10 mouse cellular contexts compared by ENCODE assay signal in the genomic region with DNA sequence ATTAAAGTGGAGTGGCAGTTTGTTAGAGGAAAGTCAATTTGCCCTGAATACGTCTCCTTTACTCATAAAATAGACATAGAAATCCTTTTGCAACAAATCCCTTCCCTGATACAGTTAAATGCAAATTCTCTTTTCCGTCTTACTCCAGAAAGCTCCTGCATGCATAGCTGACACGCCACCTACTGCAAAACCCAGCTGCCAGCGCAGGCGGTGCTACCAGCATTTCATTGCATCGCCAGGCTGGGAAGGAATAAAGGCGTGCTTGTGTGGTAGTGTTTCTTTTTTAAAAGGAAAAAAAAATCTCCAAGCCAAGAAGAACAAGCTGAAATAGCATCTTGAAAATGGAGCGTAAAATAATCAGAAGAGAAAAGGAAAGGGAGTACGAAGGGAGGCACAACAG. TPM values are rescaled to one million over a fixed set of nuclear protein-coding genes. Genes with fewer than 3 reads are reported as not detected.
DNase-seq lines count a peak whose midpoint lies in the region; ATAC-seq and TF ChIP-seq lines count a peak whose summit lies in the region.
"Had no signal": no experiment of that assay in that cellular context is flagged by ENCODE, and none has a peak within 500 bp of the region (broad histone marks: within the 10 kb centered on the region; RNA-seq: fewer than 3 reads in every experiment).

No protein-coding gene starts in this region.

- no peak for TF ChIP-seq CTCF in testis, adult 2 months (IDR thresholded peaks at IDR 0.05; ENCODE audit: control insufficient read depth, insufficient read depth, insufficient replicate concordance, low read depth, low read length)
- no peak for TF ChIP-seq CTCF in thymus, adult 2 months (IDR thresholded peaks at IDR 0.05; ENCODE audit: borderline replicate concordance, control insufficient read depth, extremely low read depth, insufficient read depth, low read length, poor library complexity)

- H3K4me2 ChIP-seq in limb, embryonic 14.5 days (replicated peaks; ENCODE audit: low read depth, low read length, severe bottlenecking) = no peak overlapping the region
- H3K4me2 ChIP-seq: heart, embryonic 13.5 days; stomach, embryonic 15.5 days had no signal

- H3K4me1 ChIP-seq in testis, adult 2 months (ENCODE audit: control insufficient read depth, insufficient read depth, low read length) = no peaks in the 10 kb centered on the region
- H3K4me1 ChIP-seq in limb, embryonic 14.5 days (ENCODE audit: control insufficient read depth, insufficient read depth, low read length) = peaks cover 16% of the 10 kb centered on the region
- no peaks in the 10 kb centered on the region for H3K4me1 ChIP-seq in thymus, adult 2 months (replicated peaks; ENCODE audit: control insufficient read depth, insufficient read depth, low read length)
- H3K4me1 ChIP-seq: stomach, embryonic 15.5 days had no signal

- no peaks in the 10 kb centered on the region for H3K27me3 ChIP-seq in testis, adult 2 months (ENCODE audit: control insufficient read depth, insufficient read depth, low read length)
- no peaks in the 10 kb centered on the region for H3K27me3 ChIP-seq in limb, embryonic 14.5 days (ENCODE audit: control insufficient read depth, insufficient read depth, low read length)
- no peaks in the 10 kb centered on the region for H3K27me3 ChIP-seq in thymus, adult 2 months (ENCODE audit: control insufficient read depth, insufficient read depth, low read length)
- H3K27me3 ChIP-seq: heart, embryonic 13.5 days; Patski; stomach, embryonic 15.5 days had no signal

- no peaks in the 10 kb centered on the region for H3K9me3 ChIP-seq in limb, embryonic 14.5 days (ENCODE audit: control insufficient read depth, low read length)
- H3K9me3 ChIP-seq: heart, embryonic 13.5 days; stomach, embryonic 15.5 days had no signal

- WGBS in limb, embryonic 14.5 days = 64% methylated on average over 9 of the region's 9 CpGs
- WGBS in thymus, adult 2 months = 96% methylated on average over 9 of the region's 9 CpGs

- ATAC-seq in limb, embryonic 14.5 days (ENCODE audit: low FRiP score, low read depth) = no peak
- ATAC-seq in monocyte, adult 5-6 weeks (replicated peaks; ENCODE audit: insufficient number of reproducible peaks, low FRiP score, low TSS enrichment, poor library complexity, severe bottlenecking) = no peak
- ATAC-seq: Patski had no signal

- H3K27ac ChIP-seq in testis, adult 2 months (ENCODE audit: control insufficient read depth, insufficient read depth, low read depth, low read length) = no peak overlapping the region
- no peak overlapping the region for H3K27ac ChIP-seq in limb, embryonic 14.5 days (replicated peaks; ENCODE audit: low read depth, low read length)
- H3K27ac ChIP-seq in thymus, adult 2 months (ENCODE audit: control insufficient read depth, insufficient read depth, low read length) = no peak overlapping the region
- H3K27ac ChIP-seq: heart, embryonic 13.5 days; stomach, embryonic 15.5 days had no signal

- TF ChIP-seq POLR2A in testis, adult 2 months (IDR thresholded peaks at IDR 0.05; ENCODE audit: control insufficient read depth, low read depth, low read length) = no peak
- no peak for TF ChIP-seq POLR2A in limb, embryonic 14.5 days (IDR thresholded peaks at IDR 0.05; ENCODE audit: borderline replicate concordance, extremely low read depth, insufficient read depth, insufficient read length)
- TF ChIP-seq POLR2A in thymus, adult 2 months (IDR thresholded peaks at IDR 0.05; ENCODE audit: control insufficient read depth, extremely low read depth, insufficient read depth, low read length, poor library complexity) = no peak

- H3K36me3 ChIP-seq in testis, adult 2 months (ENCODE audit: control insufficient read depth, insufficient read depth, low read length) = no peaks in the 10 kb centered on the region
- no peaks in the 10 kb centered on the region for H3K36me3 ChIP-seq in limb, embryonic 14.5 days (ENCODE audit: control insufficient read depth, insufficient read depth, low read length)
- no peaks in the 10 kb centered on the region for H3K36me3 ChIP-seq in thymus, adult 2 months (ENCODE audit: control insufficient read depth, insufficient read depth, low read length)
- H3K36me3 ChIP-seq: heart, embryonic 13.5 days; stomach, embryonic 15.5 days had no signal

- no peak for DNase-seq in testis, postnatal 14 days (ENCODE audit: low spot score)
- DNase-seq in layer of hippocampus, adult 11-12 months (ENCODE audit: low spot score) = peak; percentile 85
- no peak for DNase-seq in limb, embryonic 14.5 days (ENCODE audit: low spot score)
- no peak for DNase-seq in thymus, adult 2 months
- DNase-seq in lung, adult 18-20 months = no peak

- H3K4me3 ChIP-seq in testis, adult 2 months (ENCODE audit: control insufficient read depth, low read depth, low read length) = peak overlapping the region; percentile 41
- peak overlapping the region; percentile 10 for H3K4me3 ChIP-seq in limb, embryonic 14.5 days (replicated peaks; ENCODE audit: low read length)
- H3K4me3 ChIP-seq in thymus, adult 2 months (ENCODE audit: control insufficient read depth, insufficient read depth, low read length) = no peak overlapping the region
- H3K4me3 ChIP-seq: heart, embryonic 13.5 days; stomach, embryonic 15.5 days had no signal

- H3K9ac ChIP-seq in limb, embryonic 14.5 days (ENCODE audit: low read depth, low read length, severe bottlenecking) = no peak overlapping the region
- H3K9ac ChIP-seq: heart, embryonic 13.5 days; stomach, embryonic 15.5 days had no signal

RNA-seq across cellular contexts. Expression of a gene that starts 7.4 kb away (rescaled TPM):
- polyA plus RNA-seq in testis, adult 2 months (2012; rRNA removed) = 0.06 TPM in 1 of 2 replicates, not detected in the other
- 1.3 and 1.6 TPM in 2 replicates for polyA plus RNA-seq in limb, embryonic 14.5 days (2012; rRNA removed)
- polyA plus RNA-seq in limb, embryonic 14.5 days (2014; fragmentation: Nextera tagmentation; extraction: Ambion mirVana) = 1.3 and 1.4 TPM in 2 replicates
- 0.23 and 0.40 TPM in 2 replicates for polyA plus RNA-seq in thymus, adult 2 months (2012; rRNA removed)
- total RNA-seq in monocyte, adult 5-6 weeks (2017) = 0.29 TPM in 1 of 3 replicates, not detected in the others
- polyA plus RNA-seq: Patski had no signal

RNA-seq across cellular contexts. Expression of a gene that starts 48.4 kb away (rescaled TPM):
- 9.5 and 10.7 TPM in 2 replicates for polyA plus RNA-seq in testis, adult 2 months (2012; rRNA removed)
- 12.1 and 22.1 TPM in 2 replicates for polyA plus RNA-seq in limb, embryonic 14.5 days (2012; rRNA removed)
- 34.7 and 37.6 TPM in 2 replicates for polyA plus RNA-seq in limb, embryonic 14.5 days (2014; fragmentation: Nextera tagmentation; extraction: Ambion mirVana)
- polyA plus RNA-seq in thymus, adult 2 months (2012; rRNA removed) = 4.7 and 5.1 TPM in 2 replicates
- total RNA-seq in monocyte, adult 5-6 weeks (2017) = 51.1 to 70.9 TPM (median 53.0 TPM) in 3 replicates
